Mouse (Mus musculus): ENCODE data around the gene Gm21969. TPM values are rescaled to one million over a fixed set of nuclear protein-coding genes. Genes with fewer than 3 reads are reported as not detected.

Gm21969 gene
- total RNA-seq, 2 experiments from 2014 or later, result not detected

Small RNAs within 50 kb of the gene (microRNA-seq; reads per million reads assigned to microRNA genes)
- gene Gm25571 (not detected), gene Mir7020 (not detected)

Other genes with a start within 250 kb of the Gm21969 start
- 10 to 100 TPM; 17.6 to 17.8 TPM for gene Iffo2, start 72.6 kb upstream of the Gm21969 start, total RNA-seq (2021)
- gene Aldh4a1, start 19.7 kb downstream of the Gm21969 start, total RNA-seq (2021), result 10 to 100 TPM; 41.8 to 43.4 TPM
- gene Tas1r2, start 50.4 kb downstream of the Gm21969 start, total RNA-seq (2021), result not detected
- gene Pax7, start 230.3 kb downstream of the Gm21969 start, total RNA-seq (2021), result under 1 TPM; 0.11 to 0.40 TPM

Measured in adrenal gland, postnatal 4 days (tissue).